Mouse (Mus musculus): ENCODE measurements around the gene Psmd4.

- TF ChIP-seq POLR2A (IDR thresholded peaks at IDR 0.05; ENCODE audit: low read depth, low read length) (no peak), CTCF (IDR thresholded peaks at IDR 0.05; ENCODE audit: borderline replicate concordance, insufficient read depth, low read length) (no peak)
Measured at GRCm38 (mm10) chr3:94985513-94985912, 56.9 kb downstream of the Psmd4 start.
